Mouse (Mus musculus) midbrain, embryonic 13.5 days (tissue): Measurements from ENCODE around the gene Ccdc85a. TPM values are rescaled to one million over a fixed set of nuclear protein-coding genes. Genes with fewer than 3 reads are reported as not detected.

ENCODE experiments used
- ATAC-seq: fragments of 200-750 bp; cut with Nextera tagmentation; 2 replicates; pipeline ENCODE4 v1.8.0; 2017; ENCODE audit warnings: mild to moderate bottlenecking, moderate TSS enrichment, moderate library complexity
- H3K27ac ChIP-seq: fragments of 300-500 bp; sonication (generic); 2 replicates; pipeline ENCODE4 v1.5.1; 2015; ENCODE audit warnings: inconsistent platforms, mild to moderate bottlenecking, moderate library complexity
- H3K27me3 ChIP-seq: fragments of 300-500 bp; sonication (generic); 2 replicates; pipeline ENCODE4 v1.6.1; 2015; ENCODE audit warnings: mild to moderate bottlenecking, inconsistent platforms
- H3K36me3 ChIP-seq: fragments of 300-500 bp; sonication (generic); 2 replicates; pipeline ENCODE4 v1.6.1; 2015; ENCODE audit warnings: mild to moderate bottlenecking, inconsistent platforms
- H3K4me1 ChIP-seq: fragments of 300-500 bp; sonication (generic); replicated peaks from 2 replicates; pipeline ENCODE4 v1.6.1; 2015; ENCODE audit warnings: inconsistent platforms
- H3K4me2 ChIP-seq: fragments of 300-500 bp; sonication (generic); replicated peaks from 2 replicates; pipeline ENCODE4 v1.6.1; 2015; ENCODE audit warnings: moderate library complexity, mild to moderate bottlenecking, inconsistent platforms
- H3K4me3 ChIP-seq: fragments of 300-500 bp; sonication (generic); replicated peaks from 2 replicates; pipeline ENCODE4 v1.5.1; 2015; ENCODE audit warnings: mild to moderate bottlenecking, inconsistent platforms
- H3K9ac ChIP-seq: fragments of 300-500 bp; sonication (generic); replicated peaks from 2 replicates; pipeline ENCODE4 v1.6.1; 2015; ENCODE audit warnings: mild to moderate bottlenecking, inconsistent platforms
- H3K9me3 ChIP-seq: fragments of 300-500 bp; sonication (generic); 2 replicates; pipeline ENCODE4 v1.6.1; 2016; ENCODE audit warnings: mild to moderate bottlenecking, inconsistent platforms
- WGBS: fragments of 180-500 bp; shearing (Covaris S2); methylation state at CpG from one replicate; pipeline ENCODE4 v1.1.7; 2015; 5-methylcytosine and 5-hydroxymethylcytosine counted together
- polyA plus RNA-seq: library from polyadenylated mRNA; unstranded; fragments of >200 nt; fragmentation: Nextera tagmentation; extraction: Ambion mirVana; gene quantifications from 2 replicates; pipeline ENCODE4 v1.2.1, GENCODE M21; 2015

Ccdc85a gene
- 17.9 and 20.6 TPM in 2 replicates for polyA plus RNA-seq

DNA sequence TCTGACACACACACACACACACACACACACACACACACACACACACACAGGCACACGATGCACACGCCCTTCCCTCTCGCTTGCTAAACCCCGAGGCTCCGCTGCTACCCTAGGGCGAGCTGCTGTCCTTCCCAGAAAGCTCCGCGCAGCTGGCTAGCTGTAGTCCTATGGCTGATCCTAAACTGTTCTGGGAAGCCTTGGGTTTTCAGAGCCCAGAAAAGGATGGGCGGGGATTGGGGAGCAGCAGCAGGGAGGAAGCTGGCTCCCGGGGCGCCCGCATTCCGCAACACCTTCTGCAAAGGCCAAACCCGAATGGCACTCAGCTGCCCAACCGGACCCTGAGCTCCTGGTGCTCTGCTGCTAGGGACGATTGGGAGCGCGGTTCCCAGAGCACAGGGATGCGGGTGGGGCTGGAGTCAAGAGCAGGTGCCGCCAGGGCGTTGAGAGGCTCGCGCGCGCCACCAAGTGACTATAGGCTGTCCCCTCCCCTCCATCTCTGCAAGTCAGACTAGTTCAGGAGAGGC, at the start of gene Ccdc85a:
Gene Ccdc85a, minus strand, starts transcription at position 414 of the 524 bp plus-strand sequence.
- WGBS = 0% methylated on average over 25 of the region's 25 CpGs
- Histone ChIP-seq H3K9me3 (no peaks in the 10 kb centered on the region), H3K4me1 (peaks cover 11% of the 10 kb centered on the region), H3K9ac (peak within 1 kb of the TSS; percentile 70), H3K4me3 (peak within 1 kb of the TSS; percentile 63), H3K36me3 (no peaks in the 10 kb centered on the region), H3K4me2 (peak within 1 kb of the TSS; percentile 94), H3K27me3 (peaks cover 18% of the 10 kb centered on the region), H3K27ac (peak within 1 kb of the TSS; percentile 88)
- ATAC-seq = peak; percentile 98

DNA sequence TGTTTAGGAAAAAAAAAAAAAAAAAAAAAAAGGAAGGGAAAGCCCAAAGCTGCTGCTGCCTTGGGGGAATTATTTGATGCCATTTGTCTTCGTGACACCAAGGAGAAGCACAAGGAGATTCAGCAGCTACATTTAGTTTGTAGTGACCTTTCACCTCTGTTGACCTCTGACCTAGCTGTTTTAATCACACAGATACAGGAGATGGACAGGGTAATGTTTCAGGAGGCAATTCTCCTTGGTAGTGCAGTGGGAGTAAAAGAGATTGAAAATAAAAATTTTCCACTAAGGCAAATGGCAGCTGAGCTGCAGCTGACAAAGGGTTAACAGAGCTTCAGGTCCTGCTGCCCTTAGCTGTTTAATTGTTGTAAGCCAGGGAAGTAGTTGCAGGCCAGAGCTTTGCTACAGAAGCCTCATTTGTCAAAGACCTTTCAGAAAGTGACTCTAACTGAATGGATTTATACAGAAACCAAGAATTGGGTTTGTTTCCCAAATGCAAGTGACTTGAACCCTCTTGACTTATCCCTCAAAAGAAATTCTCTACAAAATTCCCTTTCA, 49.5 kb upstream of the Ccdc85a start:
- WGBS = 41% methylated on average over 1 of the region's 1 CpGs
- Histone ChIP-seq H3K4me2 (no peak overlapping the region), H3K27me3 (no peaks in the 10 kb centered on the region), H3K27ac (no peak overlapping the region), H3K9me3 (no peaks in the 10 kb centered on the region), H3K4me1 (no peaks in the 10 kb centered on the region), H3K36me3 (no peaks in the 10 kb centered on the region), H3K9ac (no peak overlapping the region), H3K4me3 (no peak overlapping the region)
- ATAC-seq = no peak

DNA sequence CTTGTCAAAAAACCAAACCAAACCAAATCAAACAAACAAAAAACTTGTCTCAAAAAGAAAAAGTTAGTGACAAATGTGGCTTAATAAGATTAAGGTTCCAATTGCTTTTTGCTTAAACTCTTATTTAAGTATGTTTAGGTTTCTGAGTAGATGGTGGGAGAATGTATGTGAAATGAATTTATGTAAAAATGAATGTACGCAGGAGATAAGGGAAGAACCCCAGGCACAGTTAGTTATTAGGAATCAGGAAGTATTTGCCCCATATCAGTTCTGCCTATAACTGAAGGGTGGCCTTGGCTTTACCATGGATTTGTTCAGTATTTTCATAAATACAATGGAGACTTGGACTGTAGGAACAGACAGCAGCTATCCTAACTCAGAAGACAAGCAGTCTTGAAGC, 49.0 kb upstream of the Ccdc85a start:
- H3K27me3 ChIP-seq = no peaks in the 10 kb centered on the region
- no peak overlapping the region for H3K9ac ChIP-seq
- WGBS = 93% methylated on average over 1 of the region's 1 CpGs
- H3K4me2 ChIP-seq = no peak overlapping the region
- H3K36me3 ChIP-seq = no peaks in the 10 kb centered on the region
- no peak overlapping the region for H3K4me3 ChIP-seq
- H3K9me3 ChIP-seq = no peaks in the 10 kb centered on the region
- no peak for ATAC-seq
- H3K27ac ChIP-seq = no peak overlapping the region
- H3K4me1 ChIP-seq = no peaks in the 10 kb centered on the region

- Histone ChIP-seq H3K9me3 (no peaks in the 10 kb centered on the region), H3K27me3 (no peaks in the 10 kb centered on the region), H3K36me3 (no peaks in the 10 kb centered on the region), H3K27ac (no peak overlapping the region), H3K4me1 (no peaks in the 10 kb centered on the region), H3K4me2 (no peak overlapping the region), H3K4me3 (no peak overlapping the region), H3K9ac (no peak overlapping the region)
- 82% methylated on average over 2 of the region's 2 CpGs for WGBS
- no peak for ATAC-seq
Observed at GRCm38 (mm10) chr11:28630771-28631170, 46.6 kb upstream of the Ccdc85a start.

- H3K9ac ChIP-seq = no peak overlapping the region
- no peaks in the 10 kb centered on the region for H3K9me3 ChIP-seq
- peak; percentile 58; the same call in 1 of the 2 replicates for ATAC-seq
Observed at GRCm38 (mm10) chr11:28610781-28611491, 26.8 kb upstream of the Ccdc85a start.

GRCm38 (mm10) chr11:28583138-28583910, 800 bp downstream of the Ccdc85a start:
- Histone ChIP-seq H3K36me3 (no peaks in the 10 kb centered on the region), H3K4me2 (peak overlapping the region; percentile 94), H3K27ac (peak overlapping the region; percentile 88), H3K9me3 (no peaks in the 10 kb centered on the region), H3K27me3 (peaks cover 18% of the 10 kb centered on the region), H3K9ac (peak overlapping the region; percentile 70), H3K4me1 (peaks cover 11% of the 10 kb centered on the region), H3K4me3 (peak overlapping the region; percentile 63)
- peak; percentile 67 for ATAC-seq
- under 1% methylated on average over 60 of the region's 63 CpGs for WGBS

More at GRCm38 (mm10) chr11:28610781-28611491, 26.8 kb upstream of the Ccdc85a start:
- Histone ChIP-seq H3K4me3 (no peak overlapping the region), H3K4me1 (no peaks in the 10 kb centered on the region), H3K27me3 (no peaks in the 10 kb centered on the region), H3K27ac (no peak overlapping the region), H3K36me3 (no peaks in the 10 kb centered on the region), H3K4me2 (no peak overlapping the region)

GRCm38 (mm10) chr11:28582218-28582617, 1.9 kb downstream of the Ccdc85a start:
- ATAC-seq = no peak
- peak overlapping the region; percentile 63 for H3K4me3 ChIP-seq
- H3K36me3 ChIP-seq = no peaks in the 10 kb centered on the region
- WGBS = 12% methylated on average over 5 of the region's 5 CpGs
- H3K4me1 ChIP-seq = peaks cover 11% of the 10 kb centered on the region
- peak overlapping the region; percentile 94 for H3K4me2 ChIP-seq
- H3K27me3 ChIP-seq = peaks cover 18% of the 10 kb centered on the region
- 0 out of 2 replicates have a peak overlapping the region, but pooled peaks have one; percentile 19 for H3K9ac ChIP-seq
- H3K27ac ChIP-seq = no peak overlapping the region
- H3K9me3 ChIP-seq = no peaks in the 10 kb centered on the region

DNA sequence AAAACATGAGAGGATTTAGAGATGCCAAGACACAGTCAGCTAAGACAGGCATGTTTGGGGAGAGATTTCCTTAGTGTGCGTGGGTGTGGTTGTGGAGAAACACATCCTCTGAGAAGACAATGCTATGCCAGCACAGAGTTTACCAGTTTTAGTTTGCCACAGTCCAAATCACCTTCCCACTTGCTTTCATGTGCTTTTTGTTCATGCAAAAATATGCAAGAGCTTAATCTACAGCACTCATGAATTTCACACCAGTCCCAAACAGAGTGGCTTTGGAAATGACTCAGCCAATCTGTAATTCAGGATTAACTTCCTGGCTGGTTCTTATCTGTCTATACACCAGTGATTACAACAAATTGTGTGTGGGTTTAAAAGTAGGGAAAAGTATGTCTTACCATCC, 11.7 kb downstream of the Ccdc85a start:
- Histone ChIP-seq H3K4me1 (0 out of 2 replicates have a peak, but pooled peaks cover 2% of the 10 kb centered on the region), H3K9me3 (no peaks in the 10 kb centered on the region), H3K27ac (no peak overlapping the region), H3K4me3 (no peak overlapping the region), H3K4me2 (no peak overlapping the region), H3K27me3 (no peaks in the 10 kb centered on the region), H3K36me3 (peaks cover 18% of the 10 kb centered on the region), H3K9ac (no peak overlapping the region)
- WGBS = 78% methylated on average over 1 of the region's 1 CpGs
- ATAC-seq = 0 out of 2 replicates have a peak, but pooled peaks have one; percentile 50

GRCm38 (mm10) chr11:28556420-28556819, 27.7 kb downstream of the Ccdc85a start:
- H3K4me1 ChIP-seq = no peaks in the 10 kb centered on the region
- H3K4me2 ChIP-seq = no peak overlapping the region
- ATAC-seq = no peak
- 0 out of 2 replicates have a peak, but pooled peaks cover 5% of the 10 kb centered on the region for H3K9me3 ChIP-seq
- H3K9ac ChIP-seq = no peak overlapping the region
- no peaks in the 10 kb centered on the region for H3K36me3 ChIP-seq
- no peak overlapping the region for H3K27ac ChIP-seq
- no peak overlapping the region for H3K4me3 ChIP-seq
- H3K27me3 ChIP-seq = no peaks in the 10 kb centered on the region

- H3K4me3 ChIP-seq = no peak overlapping the region
- H3K27ac ChIP-seq = no peak overlapping the region
- no peaks in the 10 kb centered on the region for H3K9me3 ChIP-seq
- H3K4me1 ChIP-seq = no peaks in the 10 kb centered on the region
- no peak for ATAC-seq
- H3K9ac ChIP-seq = no peak overlapping the region
- H3K36me3 ChIP-seq = no peaks in the 10 kb centered on the region
- no peak overlapping the region for H3K4me2 ChIP-seq
- 93% methylated on average over 2 of the region's 2 CpGs for WGBS
- H3K27me3 ChIP-seq = no peaks in the 10 kb centered on the region
Observed at GRCm38 (mm10) chr11:28543429-28543828, 40.7 kb downstream of the Ccdc85a start.

GRCm38 (mm10) chr11:28541307-28541706, 42.8 kb downstream of the Ccdc85a start:
- H3K4me2 ChIP-seq = no peak overlapping the region
- no peaks in the 10 kb centered on the region for H3K27me3 ChIP-seq
- H3K4me1 ChIP-seq = no peaks in the 10 kb centered on the region
- no peaks in the 10 kb centered on the region for H3K36me3 ChIP-seq
- ATAC-seq = no peak
- no peaks in the 10 kb centered on the region for H3K9me3 ChIP-seq
- no peak overlapping the region for H3K9ac ChIP-seq
- H3K27ac ChIP-seq = no peak overlapping the region
- no peak overlapping the region for H3K4me3 ChIP-seq
- WGBS = 93% methylated on average over 1 of the region's 1 CpGs

- Histone ChIP-seq H3K9ac (no peak overlapping the region), H3K27me3 (no peaks in the 10 kb centered on the region), H3K36me3 (no peaks in the 10 kb centered on the region), H3K4me1 (no peaks in the 10 kb centered on the region), H3K4me2 (no peak overlapping the region), H3K27ac (no peak overlapping the region), H3K9me3 (peaks cover 6% of the 10 kb centered on the region), H3K4me3 (no peak overlapping the region)
- no peak for ATAC-seq
- WGBS = 84% methylated on average over 2 of the region's 2 CpGs
Observed at GRCm38 (mm10) chr11:28533286-28533685, 50.8 kb downstream of the Ccdc85a start.
